Mouse (Mus musculus) cerebellum, postnatal 4 days (tissue): ENCODE data around the gene Hpca.

ENCODE experiments used
- DNase-seq, 2 experiments: peaks; one replicate each; pipeline ENCODE4 v3.0.0; 2022; ENCODE audit warnings: low spot score in 2 of 2, mixed read lengths in 1 of 2

Hpca gene

GRCm38 (mm10) chr4:129121569-129122086 lies at the start of gene Hpca:
Gene Hpca, minus strand, starts transcription at chr4:129122036.
- DNase-seq: no peak

GRCm38 (mm10) chr4:129161581-129162255 lies 39.9 kb upstream of the Hpca start:
- DNase-seq: no peak

GRCm38 (mm10) chr4:129161076-129161475 lies 39.2 kb upstream of the Hpca start:
- DNase-seq: no peak

GRCm38 (mm10) chr4:129158549-129158948 lies 36.7 kb upstream of the Hpca start:
- no peak for DNase-seq

- DNase-seq: no peak
These were observed 35.7 kb upstream of the Hpca start for GRCm38 (mm10) chr4:129157541-129157940.

- no peak for DNase-seq
These were observed 29.5 kb upstream of the Hpca start for GRCm38 (mm10) chr4:129151276-129151811.

- no peak for DNase-seq
These were observed 27.5 kb upstream of the Hpca start for GRCm38 (mm10) chr4:129149321-129149720.

- DNase-seq: no peak
These were observed 25.8 kb upstream of the Hpca start for GRCm38 (mm10) chr4:129147552-129148103.

GRCm38 (mm10) chr4:129146392-129146791 lies 24.6 kb upstream of the Hpca start:
- no peak for DNase-seq

- DNase-seq: no peak
These were observed 24.1 kb upstream of the Hpca start for GRCm38 (mm10) chr4:129145943-129146342.

GRCm38 (mm10) chr4:129145411-129145810 lies 23.6 kb upstream of the Hpca start:
- DNase-seq: no peak

GRCm38 (mm10) chr4:129144401-129145367 lies 22.8 kb upstream of the Hpca start:
- DNase-seq: peak in 1 of 2 experiments; percentile 71

GRCm38 (mm10) chr4:129143509-129143908 lies 21.7 kb upstream of the Hpca start:
- no peak for DNase-seq

GRCm38 (mm10) chr4:129142439-129143045 lies 20.7 kb upstream of the Hpca start:
- no peak for DNase-seq

- DNase-seq: peak in 1 of 2 experiments; percentile 52
These were observed 20.0 kb upstream of the Hpca start for GRCm38 (mm10) chr4:129141560-129142438.

- DNase-seq: no peak
These were observed 19.0 kb upstream of the Hpca start for GRCm38 (mm10) chr4:129140808-129141207.

- no peak for DNase-seq
These were observed 17.8 kb upstream of the Hpca start for GRCm38 (mm10) chr4:129139642-129140041.

GRCm38 (mm10) chr4:129137392-129138321 lies 15.8 kb upstream of the Hpca start:
- no peak for DNase-seq
